Mouse (Mus musculus) gastrocnemius, postnatal 10 days (tissue): ENCODE measurements around the gene Clca2. TPM values are rescaled to one million over a fixed set of nuclear protein-coding genes. Genes with fewer than 3 reads are reported as not detected.

ENCODE experiments used
- DNase-seq: peaks from one replicate; pipeline ENCODE4 v3.0.0; 2021; ENCODE audit warnings: mixed read lengths
- long read RNA-seq, 2 experiments: library from polyadenylated mRNA; stranded (forward); transcript quantifications; one replicate each; pipeline ENCODE4 v2.0.0; 2021
- total RNA-seq, 2 experiments: library from RNA; stranded (reverse); gene quantifications; 2 replicates each; pipeline ENCODE4 v1.2.3; 2021

The Clca2 gene
- 1 to 10 TPM in 1 of 2 experiments, under 1 TPM in 1; 0.70 to 1.6 TPM for total RNA-seq
- long read RNA-seq, experiment 1, result 0 reads
- long read RNA-seq, experiment 2, result 0 reads

- DNase-seq, result no peak
These were observed at the start of gene Clca2 for GRCm38 (mm10) chr3:145099291-145099690. Gene Clca2 (minus strand): TSS chr3:145099443.

- no peak for DNase-seq
These were observed 48.7 kb upstream of the Clca2 start for GRCm38 (mm10) chr3:145147952-145148351.

GRCm38 (mm10) chr3:145147483-145147882 is 48.2 kb upstream of the Clca2 start:
- DNase-seq, result peak; percentile 8

GRCm38 (mm10) chr3:145146871-145147270 is 47.6 kb upstream of the Clca2 start:
- DNase-seq, result no peak

GRCm38 (mm10) chr3:145143856-145144255 is 44.6 kb upstream of the Clca2 start:
- no peak for DNase-seq

GRCm38 (mm10) chr3:145142925-145143324 is 43.7 kb upstream of the Clca2 start:
- DNase-seq, result no peak

GRCm38 (mm10) chr3:145140236-145140635 is 41.0 kb upstream of the Clca2 start:
- DNase-seq, result no peak

GRCm38 (mm10) chr3:145131210-145131868 is 32.1 kb upstream of the Clca2 start:
- peak; percentile 48 for DNase-seq

- no peak for DNase-seq
These were observed 30.1 kb upstream of the Clca2 start for GRCm38 (mm10) chr3:145129356-145129755.

GRCm38 (mm10) chr3:145126618-145127017 is 27.4 kb upstream of the Clca2 start:
- DNase-seq, result no peak

- DNase-seq, result no peak
These were observed 20.2 kb upstream of the Clca2 start for GRCm38 (mm10) chr3:145119425-145119824.

GRCm38 (mm10) chr3:145119002-145119358 is 19.7 kb upstream of the Clca2 start:
- no peak for DNase-seq

GRCm38 (mm10) chr3:145118254-145119001 is 19.2 kb upstream of the Clca2 start, which contains the start of gene Odf2l:
Gene Odf2l (plus strand): TSS chr3:145118588.
- peak; percentile 98 for DNase-seq

- DNase-seq, result no peak
These were observed 18.4 kb upstream of the Clca2 start for GRCm38 (mm10) chr3:145117637-145118036.

GRCm38 (mm10) chr3:145115169-145115568 is 15.9 kb upstream of the Clca2 start:
- no peak for DNase-seq

- no peak for DNase-seq
These were observed 6.7 kb upstream of the Clca2 start for GRCm38 (mm10) chr3:145105773-145106504.

GRCm38 (mm10) chr3:145105076-145105772 is 6.0 kb upstream of the Clca2 start:
- peak; percentile 37 for DNase-seq

GRCm38 (mm10) chr3:145103770-145104169 is 4.5 kb upstream of the Clca2 start:
- no peak for DNase-seq

- DNase-seq, result no peak
These were observed 4.1 kb upstream of the Clca2 start for GRCm38 (mm10) chr3:145103321-145103720.

- DNase-seq, result no peak
These were observed 2.8 kb upstream of the Clca2 start for GRCm38 (mm10) chr3:145101891-145102555.

- no peak for DNase-seq
These were observed 11.2 kb downstream of the Clca2 start for GRCm38 (mm10) chr3:145087857-145088598.
